Mouse (Mus musculus): ENCODE data around the gene Elmo1.

GRCm38 (mm10) chr13:20174655-20175280 lies 84.4 kb downstream of the Elmo1 start:
- TF ChIP-seq POLR2A (IDR thresholded peaks at IDR 0.05; ENCODE audit: insufficient read length, low read depth) (no peak), CEBPB (IDR thresholded peaks at IDR 0.05; ENCODE audit: insufficient read depth, poor library complexity, severe bottlenecking) (no peak), POLR2AphosphoS2 (IDR thresholded peaks at IDR 0.05; ENCODE audit: insufficient read length, low read depth) (no peak), TCF12 (IDR thresholded peaks at IDR 0.05; ENCODE audit: insufficient read depth, poor library complexity, severe bottlenecking) (no peak), MYOG (IDR thresholded peaks at IDR 0.05; ENCODE audit: control insufficient read depth in 1 of 3, insufficient read depth in 1 of 3, insufficient read length in 2 of 3, low read depth in 2 of 3) (no peak), E2F4 (IDR thresholded peaks at IDR 0.05; ENCODE audit: insufficient read depth) (no peak), MAX (IDR thresholded peaks at IDR 0.05; ENCODE audit: low read depth) (no peak), USF1 (IDR thresholded peaks at IDR 0.05; ENCODE audit: low read depth) (no peak), REST (IDR thresholded peaks at IDR 0.05; ENCODE audit: insufficient read depth, insufficient read length) (no peak), MYOD1 (IDR thresholded peaks at IDR 0.05; ENCODE audit: control insufficient read depth in 1 of 3, insufficient read length in 2 of 3, low read depth in 2 of 3) (no peak), TCF3 (IDR thresholded peaks at IDR 0.05; ENCODE audit: insufficient read length, low read depth) (no peak)
